Mouse (Mus musculus) intestine, postnatal 0 days (tissue): ENCODE results near the gene Mzf1. TPM values are rescaled to one million over a fixed set of nuclear protein-coding genes. Genes with fewer than 3 reads are reported as not detected.

Source experiments
- ATAC-seq: fragments of 200-750 bp; cut with Nextera tagmentation; 2 replicates; pipeline ENCODE4 v1.8.0; 2017; ENCODE audit warnings: mild to moderate bottlenecking, moderate TSS enrichment, moderate library complexity
- H3K27ac ChIP-seq: fragments of 300-500 bp; sonication (generic); 2 replicates; pipeline ENCODE4 v1.5.1; 2014; ENCODE audit warnings: mild to moderate bottlenecking, low read depth, low read length, moderate library complexity
- H3K27me3 ChIP-seq: fragments of 300-500 bp; sonication (generic); replicated peaks from 2 replicates; pipeline ENCODE4 v1.6.1; 2014; ENCODE audit warnings: low read length, mixed read lengths; ENCODE audit not compliant: control insufficient read depth, insufficient read depth
- H3K36me3 ChIP-seq: fragments of 300-500 bp; sonication (generic); 2 replicates; pipeline ENCODE4 v1.6.1; 2014; ENCODE audit warnings: mild to moderate bottlenecking, moderate library complexity; ENCODE audit not compliant: control insufficient read depth, insufficient read depth
- H3K4me1 ChIP-seq: fragments of 300-500 bp; sonication (generic); replicated peaks from 2 replicates; pipeline ENCODE4 v1.6.1; 2014; ENCODE audit warnings: antibody characterized with exemption, low read length, mixed read lengths; ENCODE audit not compliant: control insufficient read depth, insufficient read depth
- H3K4me2 ChIP-seq: fragments of 300-500 bp; sonication (generic); replicated peaks from 2 replicates; pipeline ENCODE4 v1.6.1; 2014; ENCODE audit warnings: low read depth, mild to moderate bottlenecking, moderate library complexity
- H3K4me3 ChIP-seq: fragments of 300-500 bp; sonication (generic); 2 replicates; pipeline ENCODE4 v1.5.1; 2014; ENCODE audit warnings: low read depth, low read length
- H3K9ac ChIP-seq: fragments of 300-500 bp; sonication (generic); 2 replicates; pipeline ENCODE4 v1.6.1; 2014; ENCODE audit warnings: mild to moderate bottlenecking, low read depth, low read length
- H3K9me3 ChIP-seq: fragments of 300-500 bp; sonication (generic); 2 replicates; pipeline ENCODE4 v1.6.1; 2016; ENCODE audit warnings: mixed run types; ENCODE audit not compliant: control insufficient read depth
- CTCF ChIP-seq: sonication (generic); IDR thresholded peaks from 2 replicates; pipeline ENCODE4 v1.5.1; 2016; ENCODE audit warnings: low read depth, mild to moderate bottlenecking, control low read depth, antibody characterized with exemption, moderate library complexity
- WGBS: fragments of 180-500 bp; shearing (Covaris S2); extraction: QIAGEN DNeasy Blood & Tissue Kit; methylation state at CpG from one replicate; pipeline ENCODE4 v1.1.7; 2014; 5-methylcytosine and 5-hydroxymethylcytosine counted together
- polyA plus RNA-seq: library from polyadenylated mRNA; unstranded; fragments of >200 nt; fragmentation: Nextera tagmentation; extraction: Ambion mirVana; gene quantifications from 2 replicates; pipeline ENCODE4 v1.2.1, GENCODE M21; 2015

Mzf1 gene
- polyA plus RNA-seq, 1 experiment from 2014 or later: 0.83 TPM

- ATAC-seq: peak; percentile 45; the same call in 1 of the 2 replicates
- Histone ChIP-seq H3K27me3 (no peaks in the 10 kb centered on the region), H3K9ac (peak overlapping the region; percentile 57), H3K4me3 (peak overlapping the region; percentile 75), H3K36me3 (no peaks in the 10 kb centered on the region), H3K27ac (no peak overlapping the region), H3K4me1 (no peaks in the 10 kb centered on the region), H3K4me2 (peak overlapping the region; percentile 77), H3K9me3 (no peaks in the 10 kb centered on the region)
- no peak for TF ChIP-seq CTCF
- WGBS: 2% methylated on average over 15 of the region's 15 CpGs
Observed at GRCm38 (mm10) chr7:13053961-13054286, 640 bp downstream of the Mzf1 start.

GRCm38 (mm10) chr7:13053501-13053900 is 1.1 kb downstream of the Mzf1 start:
- peak overlapping the region; percentile 77 for H3K4me2 ChIP-seq
- no peaks in the 10 kb centered on the region for H3K9me3 ChIP-seq
- TF ChIP-seq CTCF: no peak
- ATAC-seq: no peak
- peak overlapping the region; percentile 75 for H3K4me3 ChIP-seq
- no peak overlapping the region for H3K9ac ChIP-seq
- no peak overlapping the region for H3K27ac ChIP-seq
- H3K36me3 ChIP-seq: no peaks in the 10 kb centered on the region
- WGBS: 92% methylated on average over 2 of the region's 2 CpGs
- H3K27me3 ChIP-seq: no peaks in the 10 kb centered on the region
- no peaks in the 10 kb centered on the region for H3K4me1 ChIP-seq

- no peaks in the 10 kb centered on the region for H3K27me3 ChIP-seq
- no peak overlapping the region for H3K9ac ChIP-seq
- no peaks in the 10 kb centered on the region for H3K4me1 ChIP-seq
- no peaks in the 10 kb centered on the region for H3K9me3 ChIP-seq
- no peak overlapping the region for H3K4me3 ChIP-seq
- WGBS: 89% methylated on average over 13 of the region's 13 CpGs
- H3K36me3 ChIP-seq: no peaks in the 10 kb centered on the region
- H3K27ac ChIP-seq: no peak overlapping the region
- TF ChIP-seq CTCF: no peak
- H3K4me2 ChIP-seq: no peak overlapping the region
- no peak for ATAC-seq
Observed at GRCm38 (mm10) chr7:13053001-13053400, 1.6 kb downstream of the Mzf1 start.

GRCm38 (mm10) chr7:13046084-13046483 is 8.5 kb downstream of the Mzf1 start:
- Histone ChIP-seq H3K27ac (no peak overlapping the region), H3K4me3 (no peak overlapping the region), H3K9ac (no peak overlapping the region), H3K4me2 (no peak overlapping the region), H3K27me3 (peaks cover 29% of the 10 kb centered on the region), H3K9me3 (no peaks in the 10 kb centered on the region), H3K36me3 (no peaks in the 10 kb centered on the region), H3K4me1 (peaks cover 9% of the 10 kb centered on the region; the same call in 1 of the 2 replicates)
- ATAC-seq: peak; percentile 70
- peak; percentile 94 for TF ChIP-seq CTCF
- 3% methylated on average over 2 of the region's 2 CpGs for WGBS

GRCm38 (mm10) chr7:13044254-13044625 is 10.3 kb downstream of the Mzf1 start:
- Histone ChIP-seq H3K9me3 (no peaks in the 10 kb centered on the region), H3K9ac (peak overlapping the region; percentile 31; the same call in 1 of the 2 replicates), H3K27ac (no peak overlapping the region), H3K4me2 (peak overlapping the region; percentile 78), H3K36me3 (no peaks in the 10 kb centered on the region), H3K4me3 (peak overlapping the region; percentile 46), H3K27me3 (peaks cover 29% of the 10 kb centered on the region), H3K4me1 (peaks cover 9% of the 10 kb centered on the region; the same call in 1 of the 2 replicates)
- ATAC-seq: peak; percentile 9; the same call in 1 of the 2 replicates
- no peak for TF ChIP-seq CTCF
- WGBS: 5% methylated on average over 23 of the region's 23 CpGs

- peak; percentile 19; the same call in 1 of the 2 replicates for ATAC-seq
- peak overlapping the region; percentile 46 for H3K4me3 ChIP-seq
- H3K36me3 ChIP-seq: no peaks in the 10 kb centered on the region
Observed at GRCm38 (mm10) chr7:13043445-13044253, 10.9 kb downstream of the Mzf1 start.

More at GRCm38 (mm10) chr7:13043445-13044253, 10.9 kb downstream of the Mzf1 start:
- 6% methylated on average over 88 of the region's 88 CpGs for WGBS
- Histone ChIP-seq H3K4me1 (peaks cover 11% of the 10 kb centered on the region; the same call in 1 of the 2 replicates), H3K27ac (no peak overlapping the region), H3K9me3 (no peaks in the 10 kb centered on the region), H3K27me3 (peaks cover 29% of the 10 kb centered on the region), H3K4me2 (peak overlapping the region; percentile 78), H3K9ac (peak overlapping the region; percentile 31; the same call in 1 of the 2 replicates)
- TF ChIP-seq CTCF: peak; percentile 25; the same call in 1 of the 2 replicates
